Mouse (Mus musculus) forebrain, embryonic 13.5 days (tissue): ENCODE data around the gene Scgb2b24. TPM values are rescaled to one million over a fixed set of nuclear protein-coding genes. Genes with fewer than 3 reads are reported as not detected.

ENCODE experiments used
- ATAC-seq: fragments of 200-750 bp; cut with Nextera tagmentation; 2 replicates; pipeline ENCODE4 v1.8.0; 2017
- H3K27ac ChIP-seq: fragments of 300-500 bp; sonication (generic); 2 replicates; pipeline ENCODE4 v1.5.1; 2015; ENCODE audit warnings: inconsistent platforms, mild to moderate bottlenecking, moderate library complexity
- H3K27me3 ChIP-seq: fragments of 300-500 bp; sonication (generic); 2 replicates; pipeline ENCODE4 v1.6.1; 2015; ENCODE audit warnings: mild to moderate bottlenecking, inconsistent platforms
- H3K36me3 ChIP-seq: fragments of 300-500 bp; sonication (generic); 2 replicates; pipeline ENCODE4 v1.6.1; 2015; ENCODE audit warnings: mild to moderate bottlenecking, inconsistent platforms; ENCODE audit not compliant: poor library complexity, severe bottlenecking
- H3K4me1 ChIP-seq: fragments of 300-500 bp; sonication (generic); 2 replicates; pipeline ENCODE4 v1.6.1; 2015; ENCODE audit warnings: inconsistent platforms
- H3K4me2 ChIP-seq: fragments of 300-500 bp; sonication (generic); 2 replicates; pipeline ENCODE4 v1.6.1; 2015; ENCODE audit warnings: inconsistent platforms, mild to moderate bottlenecking, moderate library complexity
- H3K4me3 ChIP-seq: fragments of 300-500 bp; sonication (generic); 2 replicates; pipeline ENCODE4 v1.5.1; 2015; ENCODE audit warnings: mild to moderate bottlenecking, inconsistent platforms
- H3K9ac ChIP-seq: fragments of 300-500 bp; sonication (generic); 2 replicates; pipeline ENCODE4 v1.6.1; 2015; ENCODE audit warnings: mild to moderate bottlenecking, inconsistent platforms
- H3K9me3 ChIP-seq: fragments of 300-500 bp; sonication (generic); replicated peaks from 2 replicates; pipeline ENCODE4 v1.6.1; 2016; ENCODE audit warnings: inconsistent platforms
- WGBS: fragments of 180-500 bp; shearing (Covaris S2); methylation state at CpG from one replicate; pipeline ENCODE4 v1.1.7; 2015; 5-methylcytosine and 5-hydroxymethylcytosine counted together
- polyA plus RNA-seq: library from polyadenylated mRNA; unstranded; fragments of >200 nt; fragmentation: Nextera tagmentation; extraction: Ambion mirVana; gene quantifications from 2 replicates; pipeline ENCODE4 v1.2.1, GENCODE M21; 2015

Gene Scgb2b24
- polyA plus RNA-seq: not detected in 2 replicates

GRCm38 (mm10) chr7:33739212-33739611 lies at the start of gene Scgb2b24:
TSS of gene Scgb2b24 (minus strand) at chr7:33739312.
- Histone ChIP-seq H3K9ac (no peak within 1 kb of the TSS), H3K4me3 (no peak within 1 kb of the TSS), H3K9me3 (peaks cover 84% of the 10 kb centered on the region), H3K36me3 (no peaks in the 10 kb centered on the region), H3K27ac (no peak within 1 kb of the TSS), H3K4me1 (no peaks in the 10 kb centered on the region), H3K4me2 (no peak within 1 kb of the TSS), H3K27me3 (no peaks in the 10 kb centered on the region)
- no peak for ATAC-seq
- 74% methylated on average over 2 of the region's 2 CpGs for WGBS

- Histone ChIP-seq H3K27ac (no peak within 1 kb of the TSS), H3K9ac (no peak within 1 kb of the TSS), H3K4me2 (no peak within 1 kb of the TSS), H3K27me3 (no peaks in the 10 kb centered on the region), H3K4me3 (no peak within 1 kb of the TSS), H3K36me3 (no peaks in the 10 kb centered on the region), H3K9me3 (peaks cover 70% of the 10 kb centered on the region), H3K4me1 (no peaks in the 10 kb centered on the region)
- ATAC-seq: no peak
- 81% methylated on average over 3 of the region's 3 CpGs for WGBS
Measured at GRCm38 (mm10) chr7:33743499-33743898, 4.4 kb upstream of the Scgb2b24 start, which contains the start of gene Scgb1b24. TSS of gene Scgb1b24 (plus strand) at chr7:33743799.

DNA sequence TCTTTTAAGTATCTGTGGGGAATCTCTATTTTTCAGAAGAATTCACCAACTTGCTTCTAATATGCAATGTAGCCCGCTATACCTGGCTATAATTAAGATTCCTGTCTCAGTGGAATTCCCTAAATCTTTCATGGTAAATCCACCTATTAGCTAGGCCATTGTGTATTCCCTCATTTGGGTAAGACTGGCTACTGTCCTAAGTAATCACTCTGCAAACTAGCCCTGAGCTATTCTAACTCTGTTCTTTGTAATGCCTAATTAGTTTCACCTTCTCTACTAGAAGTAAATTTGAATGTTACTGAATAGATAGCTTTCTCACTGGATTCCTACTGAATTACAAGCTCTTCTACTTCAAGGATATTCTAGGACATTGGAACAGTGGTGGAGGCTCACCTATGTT lies 49.2 kb downstream of the Scgb2b24 start:
- Histone ChIP-seq H3K27ac (no peak overlapping the region), H3K4me1 (no peaks in the 10 kb centered on the region), H3K9me3 (peaks cover 66% of the 10 kb centered on the region), H3K4me2 (no peak overlapping the region), H3K9ac (no peak overlapping the region), H3K27me3 (no peaks in the 10 kb centered on the region), H3K4me3 (no peak overlapping the region), H3K36me3 (no peaks in the 10 kb centered on the region)
- 9% methylated on average over 1 of the region's 1 CpGs for WGBS
- no peak for ATAC-seq

Other genes starting within 250 kb of the Scgb2b24 start
- not detected in 2 replicates for gene Scgb2b21, start 218.9 kb downstream of the Scgb2b24 start, polyA plus RNA-seq
- not detected in 2 replicates for gene Scgb1b24, start 4.5 kb upstream of the Scgb2b24 start, polyA plus RNA-seq
- gene Scgb2b26, start 205.7 kb upstream of the Scgb2b24 start, polyA plus RNA-seq: not detected in 2 replicates